In the genomic region with DNA sequence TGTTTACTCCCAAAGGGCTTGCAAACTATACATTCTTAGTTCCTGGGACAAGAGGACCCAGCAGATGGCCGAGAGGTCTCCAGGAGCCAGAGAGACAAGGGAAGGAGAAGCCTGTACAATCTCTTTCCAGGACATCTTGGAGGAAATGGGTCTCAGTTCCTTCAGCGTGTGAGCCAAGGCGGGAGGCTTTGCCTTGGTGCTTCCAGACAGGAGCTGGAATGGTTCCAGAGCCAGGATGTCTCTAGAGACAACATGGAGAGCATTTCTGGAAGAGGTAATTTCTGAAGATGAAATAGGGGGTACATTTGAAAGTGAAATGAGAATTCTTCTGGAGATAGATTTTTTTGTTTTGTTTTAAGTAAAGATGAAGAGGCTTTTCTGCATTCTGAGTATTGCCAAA, we compare ENCODE assay signal across 18 mouse cellular contexts.
"Had no signal": no experiment of that assay in that cellular context is flagged by ENCODE, and none has a peak within 500 bp of the region (broad histone marks: within the 10 kb centered on the region; RNA-seq: fewer than 3 reads in every experiment).

No protein-coding gene starts in this region.

- H3K27ac ChIP-seq: layer of hippocampus, adult 2 months; left cerebral cortex, adult 2 months; liver, embryonic 14.5 days; macrophage; midbrain, embryonic 12.5 days; midbrain, embryonic 15.5 days; neural tube, embryonic 12.5 days; neural tube, embryonic 15.5 days had no signal

- H3K36me3 ChIP-seq: midbrain, embryonic 15.5 days had no signal

- ATAC-seq: liver, postnatal 0 days; lung, postnatal 0 days; midbrain, embryonic 15.5 days had no signal

- H3K27me3 ChIP-seq: midbrain, embryonic 12.5 days; midbrain, embryonic 15.5 days; neural tube, embryonic 12.5 days; neural tube, embryonic 15.5 days had no signal

- H3K9me3 ChIP-seq: midbrain, embryonic 12.5 days; midbrain, embryonic 15.5 days; neural tube, embryonic 12.5 days; neural tube, embryonic 15.5 days had no signal

- H3K4me3 ChIP-seq: layer of hippocampus, adult 2 months; left cerebral cortex, adult 2 months; midbrain, embryonic 12.5 days; midbrain, embryonic 15.5 days; neural tube, embryonic 12.5 days; neural tube, embryonic 15.5 days had no signal

- H3K9ac ChIP-seq: liver, embryonic 14.5 days; liver, postnatal 0 days; lung, embryonic 14.5 days; midbrain, embryonic 12.5 days; midbrain, embryonic 15.5 days; neural tube, embryonic 12.5 days; neural tube, embryonic 15.5 days had no signal

- H3K4me2 ChIP-seq: lung, embryonic 14.5 days; midbrain, embryonic 12.5 days; midbrain, embryonic 15.5 days; neural tube, embryonic 12.5 days; neural tube, embryonic 15.5 days had no signal

- DNase-seq: layer of hippocampus, adult 9-11 months; layer of hippocampus, postnatal 36 days; liver, postnatal 0 days; lung, embryonic 14.5 days; right cerebral cortex, adult 18-20 months; right cerebral cortex, postnatal 14 days; right cerebral cortex, postnatal 4 days; thymus, adult 18-20 months; thymus, postnatal 36 days had no signal
